ENCODE assay signal across 26 mouse cellular contexts in the genomic region with DNA sequence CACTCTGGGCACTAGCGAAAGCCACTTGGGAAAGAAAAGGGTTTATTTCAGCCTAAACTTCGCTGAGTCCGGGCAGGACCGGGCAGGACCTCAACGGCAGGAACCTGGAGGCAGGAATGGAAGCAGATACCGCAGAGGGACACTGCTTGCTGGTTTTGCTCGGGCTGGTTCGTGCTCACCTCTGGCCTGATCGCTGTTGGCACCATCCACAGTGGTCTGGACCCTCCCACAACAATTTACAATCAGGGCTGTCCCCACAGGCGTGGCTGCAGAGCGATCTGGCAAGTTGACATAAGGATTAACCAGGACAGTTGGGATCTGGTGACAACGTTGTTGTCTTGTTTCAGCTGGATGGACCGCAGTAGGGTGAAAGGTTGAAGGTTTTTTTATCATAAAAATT. TPM values are rescaled to one million over a fixed set of nuclear protein-coding genes. Genes with fewer than 3 reads are reported as not detected.
"Had no signal": no experiment of that assay in that cellular context is flagged by ENCODE, and none has a peak within 500 bp of the region (broad histone marks: within the 10 kb centered on the region; RNA-seq: fewer than 3 reads in every experiment).

No protein-coding gene starts in this region.

- H3K36me3 ChIP-seq: liver, embryonic 15.5 days; lung, embryonic 15.5 days; midbrain, embryonic 10.5 days; midbrain, embryonic 12.5 days; neural tube, embryonic 13.5 days; neural tube, embryonic 15.5 days; stomach, embryonic 15.5 days had no signal

- H3K27ac ChIP-seq: liver, embryonic 15.5 days; lung, embryonic 15.5 days; midbrain, embryonic 10.5 days; midbrain, embryonic 12.5 days; neural tube, embryonic 13.5 days; neural tube, embryonic 15.5 days; stomach, embryonic 15.5 days; stomach, postnatal 0 days had no signal

- DNase-seq: liver, postnatal 0 days; lung, adult 2 months; lung, postnatal 14 days; midbrain, embryonic 14.5 days; retina, postnatal 1 day; right cerebral cortex, adult 18-20 months; right cerebral cortex, postnatal 14 days; thymus, adult 2 months; thymus, postnatal 25 days; thymus, postnatal 4 days had no signal

- H3K4me3 ChIP-seq: liver, embryonic 15.5 days; lung, embryonic 15.5 days; midbrain, embryonic 10.5 days; midbrain, embryonic 12.5 days; myocyte; neural tube, embryonic 13.5 days; neural tube, embryonic 15.5 days; stomach, embryonic 15.5 days had no signal

- H3K9me3 ChIP-seq: liver, embryonic 15.5 days; lung, embryonic 15.5 days; midbrain, embryonic 10.5 days; midbrain, embryonic 12.5 days; neural tube, embryonic 13.5 days; neural tube, embryonic 15.5 days; stomach, embryonic 15.5 days had no signal

- H3K9ac ChIP-seq: liver, embryonic 15.5 days; liver, postnatal 0 days; lung, embryonic 15.5 days; midbrain, embryonic 12.5 days; neural tube, embryonic 13.5 days; neural tube, embryonic 15.5 days; stomach, embryonic 15.5 days had no signal

RNA-seq across cellular contexts. Expression of a gene that starts 26.3 kb away (rescaled TPM):
- total RNA-seq: megakaryocyte, adult 5-6 weeks; megakaryocyte-erythroid progenitor cell, adult 5-6 weeks had no signal
- polyA plus RNA-seq: liver, embryonic 15.5 days; liver, postnatal 0 days; lung, adult 2 months; lung, embryonic 15.5 days; lung, postnatal 0 days; midbrain, embryonic 12.5 days; midbrain, embryonic 14.5 days; midbrain, embryonic 16.5 days; myocyte; neural tube, embryonic 11.5 days; neural tube, embryonic 13.5 days; neural tube, embryonic 15.5 days; spleen, adult 2 months; stomach, embryonic 15.5 days; stomach, postnatal 0 days; testis, adult 2 months had no signal

RNA-seq across cellular contexts. Expression of a gene that starts 56.8 kb away (rescaled TPM):
- total RNA-seq: megakaryocyte, adult 5-6 weeks; megakaryocyte-erythroid progenitor cell, adult 5-6 weeks had no signal
- polyA plus RNA-seq: liver, embryonic 15.5 days; liver, postnatal 0 days; myocyte had no signal
